Mouse (Mus musculus) myocyte (in vitro differentiated cells): Measurements from ENCODE around the gene Cers6.
A peak's percentile ranks its signal among the peaks of the same experiment; 100 is the strongest.

Experiments
- CEBPB ChIP-seq: IDR thresholded peaks from 2 replicates; pipeline ENCODE4 v1.6.1; 2011; ENCODE audit warnings: mild to moderate bottlenecking, moderate library complexity; ENCODE audit not compliant: poor library complexity, insufficient read depth, severe bottlenecking
- E2F4 ChIP-seq: IDR thresholded peaks from one replicate; pipeline ENCODE4 v1.6.1; 2011; ENCODE audit warnings: mild to moderate bottlenecking, control low read depth, moderate library complexity; ENCODE audit not compliant: insufficient read depth
- MAX ChIP-seq: IDR thresholded peaks from one replicate; pipeline ENCODE4 v1.6.1; 2011; ENCODE audit warnings: low read depth, mild to moderate bottlenecking, control low read depth
- MYOD1 ChIP-seq, 3 experiments: IDR thresholded peaks; one replicate each; pipeline ENCODE4 v1.6.1; 2011; ENCODE audit warnings: control low read depth in 2 of 3, low read depth in 2 of 3, mild to moderate bottlenecking in 2 of 3, moderate library complexity in 1 of 3; ENCODE audit not compliant: insufficient read length in 2 of 3, control insufficient read depth in 1 of 3
- MYOG ChIP-seq, 3 experiments: IDR thresholded peaks; one replicate each; pipeline ENCODE4 v1.6.1; 2011; ENCODE audit warnings: control low read depth in 2 of 3, low read depth in 2 of 3, mild to moderate bottlenecking in 2 of 3; ENCODE audit not compliant: insufficient read length in 2 of 3, control insufficient read depth in 1 of 3, insufficient read depth in 1 of 3
- POLR2A ChIP-seq: IDR thresholded peaks from one replicate; pipeline ENCODE4 v1.6.1; 2011; ENCODE audit warnings: low read depth, mild to moderate bottlenecking, control low read depth, moderate library complexity; ENCODE audit not compliant: insufficient read length
- POLR2AphosphoS2 ChIP-seq: IDR thresholded peaks from one replicate; pipeline ENCODE4 v1.6.1; 2011; ENCODE audit warnings: low read depth, control low read depth; ENCODE audit not compliant: insufficient read length
- REST ChIP-seq: IDR thresholded peaks from one replicate; pipeline ENCODE4 v1.6.1; 2011; ENCODE audit warnings: mild to moderate bottlenecking, control low read depth, moderate library complexity; ENCODE audit not compliant: insufficient read depth, insufficient read length
- TCF12 ChIP-seq: IDR thresholded peaks from one replicate; pipeline ENCODE4 v1.6.1; 2011; ENCODE audit warnings: mild to moderate bottlenecking, control low read depth; ENCODE audit not compliant: poor library complexity, insufficient read depth, severe bottlenecking
- TCF3 ChIP-seq: IDR thresholded peaks from one replicate; pipeline ENCODE4 v1.6.1; 2011; ENCODE audit warnings: low read depth, control low read depth; ENCODE audit not compliant: insufficient read length
- USF1 ChIP-seq: IDR thresholded peaks from one replicate; pipeline ENCODE4 v1.6.1; 2011; ENCODE audit warnings: low read depth, mild to moderate bottlenecking, control low read depth, moderate library complexity

- TF ChIP-seq TCF3 (no peak), POLR2A (no peak), MYOG (IDR thresholded peaks at IDR 0.05; ENCODE audit: control insufficient read depth in 1 of 3, insufficient read depth in 1 of 3, insufficient read length in 2 of 3, low read depth in 2 of 3) (peak in 1 of 3 experiments; percentile 18), MAX (no peak), E2F4 (no peak), TCF12 (no peak), USF1 (no peak), CEBPB (no peak), POLR2AphosphoS2 (no peak), REST (no peak), MYOD1 (IDR thresholded peaks at IDR 0.05; ENCODE audit: control insufficient read depth in 1 of 3, insufficient read length in 2 of 3, low read depth in 2 of 3) (peak in 2 of 3 experiments; percentile 21 to 30)
These were observed 153.0 kb downstream of the Cers6 start for GRCm38 (mm10) chr2:69014241-69014640.
